Mouse (Mus musculus): Measurements from ENCODE around the gene Cdk19.

DNA sequence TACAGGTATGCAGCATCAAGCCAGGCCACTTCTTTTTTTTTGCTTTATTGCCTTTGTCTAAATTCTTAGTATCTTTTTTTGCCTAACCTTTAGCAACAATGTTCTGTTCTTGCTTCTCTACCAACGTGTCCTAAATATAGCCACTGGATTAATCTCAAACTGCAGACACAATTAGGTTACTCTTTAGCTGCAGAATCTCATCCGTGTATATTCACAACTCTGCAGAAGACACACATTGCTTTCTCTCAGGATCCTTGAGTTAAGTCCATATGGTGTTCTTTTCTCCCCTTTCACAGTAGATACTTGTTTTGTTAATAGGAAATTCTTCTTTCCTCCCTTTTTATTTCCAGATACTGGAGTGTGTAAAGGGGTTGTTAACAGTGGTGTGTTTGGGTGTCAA, 70.0 kb downstream of the Cdk19 start:
- TF ChIP-seq CTCF (IDR thresholded peaks at IDR 0.05; ENCODE audit: extremely low read depth, insufficient read length, insufficient replicate concordance, low read depth, low read length) (no peak), POLR2A (IDR thresholded peaks at IDR 0.05; ENCODE audit: low read depth, low read length) (no peak)
